Mouse (Mus musculus) cortical plate, adult 2 months (tissue): Measurements from ENCODE around the gene Cept1.

Experiments used
- CTCF ChIP-seq: fragments of 200-500 bp; IDR thresholded peaks from 2 replicates; pipeline ENCODE4 v1.5.1; 2011; ENCODE audit warnings: mild to moderate bottlenecking, control low read depth, low read length; ENCODE audit not compliant: insufficient read depth; ENCODE audit errors: extremely low read depth
- POLR2A ChIP-seq: fragments of 200-500 bp; IDR thresholded peaks from 2 replicates; pipeline ENCODE4 v1.6.1; 2011; ENCODE audit warnings: mild to moderate bottlenecking, low read length, control low read depth; ENCODE audit not compliant: insufficient read depth; ENCODE audit errors: extremely low read depth

DNA sequence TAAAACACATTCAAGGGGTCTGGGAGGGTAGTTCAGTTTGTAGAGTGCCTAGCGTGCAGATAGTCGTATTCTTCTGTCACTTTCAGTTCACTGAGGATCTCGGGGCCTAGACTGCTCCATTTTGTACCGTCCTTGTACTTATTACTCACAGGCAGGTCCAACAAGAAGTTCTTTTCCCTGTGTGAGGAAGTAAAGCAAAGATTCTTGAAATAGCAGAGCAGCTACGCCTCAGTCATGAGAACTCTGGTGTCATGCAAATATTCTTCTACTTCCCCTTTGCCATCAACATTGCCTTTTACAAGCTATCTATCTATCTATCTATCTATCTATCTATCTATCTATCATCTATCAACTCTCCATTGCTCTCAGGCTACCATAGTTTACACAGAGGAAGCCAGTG lies 5.8 kb upstream of the Cept1 start:
- TF ChIP-seq CTCF (no peak), POLR2A (no peak)
